Mouse (Mus musculus) liver, postnatal 0 days (tissue): ENCODE measurements around the gene Capn7.

ENCODE experiments used
- CTCF ChIP-seq: sonication (generic); IDR thresholded peaks from 2 replicates; pipeline ENCODE4 v1.5.1; 2016; ENCODE audit warnings: antibody characterized with exemption, low read depth
- EP300 ChIP-seq: IDR thresholded peaks from 2 replicates; pipeline ENCODE4 v1.6.1; 2016; ENCODE audit warnings: antibody characterized with exemption, low read depth, mild to moderate bottlenecking

GRCm38 (mm10) chr14:31376331-31376730, 39.9 kb downstream of the Capn7 start:
- TF ChIP-seq CTCF = no peak
- TF ChIP-seq EP300 = no peak
